Mouse (Mus musculus): ENCODE results near the gene Oip5.

GRCm38 (mm10) chr2:119595308-119595707 is 23.0 kb downstream of the Oip5 start:
- TF ChIP-seq EP300 (IDR thresholded peaks at IDR 0.05; ENCODE audit: insufficient read depth, low read depth, low read length), result no peak
- no peak for TF ChIP-seq CTCF (IDR thresholded peaks at IDR 0.05; ENCODE audit: low read depth, low read length)
- TF ChIP-seq POLR2A (IDR thresholded peaks at IDR 0.05; ENCODE audit: insufficient read depth, low read length), result no peak
